Mouse (Mus musculus) C2C12 (cell line): Measurements from ENCODE around the gene Rwdd2a. TPM values are rescaled to one million over a fixed set of nuclear protein-coding genes. Genes with fewer than 3 reads are reported as not detected.

Source experiments
- H3K27me3 ChIP-seq: one replicate; pipeline ENCODE4 v1.6.1; 2011; ENCODE audit not compliant: control insufficient read depth, insufficient read depth, insufficient read length
- H3K36me3 ChIP-seq: one replicate; pipeline ENCODE4 v1.6.1; 2011; ENCODE audit not compliant: control insufficient read depth, insufficient read depth
- H3K4me3 ChIP-seq: one replicate; pipeline ENCODE4 v1.5.1; 2011; ENCODE audit warnings: mild to moderate bottlenecking, control low read depth; ENCODE audit not compliant: poor library complexity, insufficient read depth, severe bottlenecking
- H3K79me2 ChIP-seq: one replicate; pipeline ENCODE4 v1.6.1; 2011; ENCODE audit not compliant: control insufficient read depth, insufficient read depth
- H3K79me3 ChIP-seq: one replicate; pipeline ENCODE4 v1.6.1; 2011; ENCODE audit warnings: low read depth, control low read depth
- H3ac ChIP-seq: one replicate; pipeline ENCODE3; 2011; ENCODE audit warnings: low read depth; ENCODE audit not compliant: control insufficient read depth, insufficient read length
- CEBPB ChIP-seq: IDR thresholded peaks from one replicate; pipeline ENCODE4 v1.6.1; 2011; ENCODE audit warnings: low read depth, mild to moderate bottlenecking, control low read depth, moderate library complexity
- CTCF ChIP-seq: IDR thresholded peaks from one replicate; pipeline ENCODE4 v1.5.1; 2011; ENCODE audit not compliant: control insufficient read depth, insufficient read depth, insufficient read length
- FOSL1 ChIP-seq: IDR thresholded peaks from one replicate; pipeline ENCODE4 v1.8.0; 2011; ENCODE audit warnings: mild to moderate bottlenecking, low read length; ENCODE audit not compliant: poor library complexity, insufficient read depth, severe bottlenecking
- MAX ChIP-seq: IDR thresholded peaks from one replicate; pipeline ENCODE4 v1.6.1; 2011; ENCODE audit warnings: mild to moderate bottlenecking, control low read depth
- MYOD1 ChIP-seq: IDR thresholded peaks from one replicate; pipeline ENCODE4 v1.6.1; 2011; ENCODE audit warnings: low read depth; ENCODE audit not compliant: control insufficient read depth, insufficient read length
- MYOG ChIP-seq: IDR thresholded peaks from one replicate; pipeline ENCODE4 v1.6.1; 2011; ENCODE audit not compliant: control insufficient read depth, insufficient read length; ENCODE audit errors: extremely low read depth
- USF1 ChIP-seq: IDR thresholded peaks from one replicate; pipeline ENCODE4 v1.6.1; 2011; ENCODE audit warnings: low read depth, mild to moderate bottlenecking, control low read depth, moderate library complexity
- polyA plus RNA-seq: library from polyadenylated mRNA; unstranded; fragments of >200 nt; fragmentation: generic; extraction: Trizol; gene quantifications from one replicate; pipeline ENCODE4 v1.2.1, GENCODE M21; 2012; ENCODE audit warnings: missing spikeins

The Rwdd2a gene
- polyA plus RNA-seq, 1 experiment, result 0.80 TPM

DNA sequence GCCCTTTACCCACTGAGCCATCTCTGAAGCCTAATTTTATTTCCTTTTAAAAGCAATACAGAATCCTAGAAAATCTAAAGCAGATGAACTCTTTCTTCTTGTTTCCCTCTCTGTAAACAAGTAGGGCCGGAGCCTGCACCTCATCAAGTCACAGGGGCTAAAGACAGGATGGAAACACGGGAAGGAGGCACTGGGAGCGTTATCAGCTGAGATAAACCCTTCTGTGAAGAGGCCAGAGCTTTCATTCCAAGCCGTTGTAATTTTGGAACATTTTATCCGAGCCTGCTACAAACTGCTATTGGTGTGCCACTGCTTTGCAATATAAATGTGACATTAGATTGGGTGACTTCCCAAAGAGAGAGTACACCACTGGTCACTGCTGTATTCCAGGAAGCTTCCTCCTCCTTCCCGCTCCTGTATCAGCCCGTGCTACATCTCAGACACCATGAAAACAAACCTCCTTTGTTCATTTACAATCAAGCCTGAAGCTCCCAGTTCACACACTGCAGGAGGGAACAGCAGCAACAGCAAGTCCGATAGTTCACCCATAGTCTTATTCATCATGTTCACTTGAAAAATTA is 28.0 kb downstream of the Rwdd2a start:
- Histone ChIP-seq H3K79me2 (no peaks in the 10 kb centered on the region), H3K79me3 (no peaks in the 10 kb centered on the region), H3K36me3 (peaks cover 29% of the 10 kb centered on the region), H3K4me3 (no peak overlapping the region), H3K27me3 (no peaks in the 10 kb centered on the region), H3ac (no peak overlapping the region)
- TF ChIP-seq CTCF (no peak), USF1 (no peak), MYOG (no peak), MYOD1 (no peak), CEBPB (no peak), MAX (no peak), FOSL1 (no peak)

- TF ChIP-seq MYOG (no peak), CTCF (no peak), MAX (no peak), MYOD1 (no peak), FOSL1 (no peak), USF1 (no peak), CEBPB (no peak)
- Histone ChIP-seq H3ac (no peak overlapping the region), H3K36me3 (peaks cover 13% of the 10 kb centered on the region), H3K79me3 (no peaks in the 10 kb centered on the region), H3K4me3 (no peak overlapping the region), H3K79me2 (no peaks in the 10 kb centered on the region), H3K27me3 (no peaks in the 10 kb centered on the region)
Measured at GRCm38 (mm10) chr9:86605776-86606175, 34.0 kb downstream of the Rwdd2a start.

DNA sequence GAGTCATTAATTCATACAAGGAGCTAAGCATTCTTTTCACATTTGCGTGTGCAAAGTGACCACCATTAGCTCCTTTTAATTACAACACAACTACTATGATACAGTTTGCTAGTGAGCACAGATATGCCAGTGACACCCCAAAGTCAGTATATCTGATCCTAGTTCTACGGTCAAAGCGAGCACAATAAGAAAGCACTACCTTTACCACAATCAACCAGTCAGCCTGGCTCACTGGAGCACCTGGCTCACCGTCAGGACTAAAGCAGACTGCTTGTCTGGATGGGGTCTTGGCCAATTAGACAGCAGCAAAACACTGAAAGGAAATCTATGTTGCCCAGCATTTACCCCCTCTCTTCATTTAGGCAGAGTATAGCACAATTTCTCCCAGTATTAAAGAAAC is 40.3 kb downstream of the Rwdd2a start:
- Histone ChIP-seq H3ac (no peak overlapping the region), H3K36me3 (peaks cover 36% of the 10 kb centered on the region), H3K27me3 (no peaks in the 10 kb centered on the region), H3K79me2 (no peaks in the 10 kb centered on the region), H3K79me3 (no peaks in the 10 kb centered on the region), H3K4me3 (no peak overlapping the region)
- no peak for TF ChIP-seq MYOD1
- TF ChIP-seq MYOG, result no peak
- TF ChIP-seq MAX, result no peak
- no peak for TF ChIP-seq USF1
- no peak for TF ChIP-seq CEBPB
- no peak for TF ChIP-seq FOSL1
- TF ChIP-seq CTCF, result no peak

DNA sequence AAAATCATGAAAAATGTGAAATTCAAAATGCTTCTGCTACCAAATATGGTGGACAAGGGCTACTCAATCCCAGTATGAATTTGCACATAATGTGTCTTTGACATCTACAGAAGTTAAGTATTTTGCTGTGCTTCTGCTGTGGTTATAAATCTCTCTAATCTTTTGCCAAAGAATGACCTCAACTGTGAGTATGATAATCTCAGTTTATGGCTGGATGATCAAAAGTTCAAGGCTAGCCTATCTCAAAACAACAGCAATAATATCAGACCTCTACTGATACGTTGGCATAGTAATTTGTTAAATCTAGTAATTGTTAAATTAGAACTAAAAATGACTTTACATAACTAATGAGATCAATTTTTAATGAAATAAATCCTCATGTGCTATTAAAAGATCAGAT is 44.0 kb downstream of the Rwdd2a start:
- Histone ChIP-seq H3ac (no peak overlapping the region), H3K79me2 (no peaks in the 10 kb centered on the region), H3K27me3 (no peaks in the 10 kb centered on the region), H3K79me3 (no peaks in the 10 kb centered on the region), H3K36me3 (peaks cover 49% of the 10 kb centered on the region), H3K4me3 (no peak overlapping the region)
- TF ChIP-seq USF1 (no peak), CEBPB (no peak), FOSL1 (no peak), MYOD1 (no peak)

GRCm38 (mm10) chr9:86617837-86618492 is 46.2 kb downstream of the Rwdd2a start:
- peaks cover 43% of the 10 kb centered on the region for H3K36me3 ChIP-seq
- TF ChIP-seq MAX (no peak), CEBPB (no peak), USF1 (no peak)
- peaks cover 10% of the 10 kb centered on the region for H3K79me2 ChIP-seq
- H3K27me3 ChIP-seq, result no peaks in the 10 kb centered on the region
- H3ac ChIP-seq, result no peak overlapping the region
- H3K4me3 ChIP-seq, result no peak overlapping the region
- no peaks in the 10 kb centered on the region for H3K79me3 ChIP-seq

DNA sequence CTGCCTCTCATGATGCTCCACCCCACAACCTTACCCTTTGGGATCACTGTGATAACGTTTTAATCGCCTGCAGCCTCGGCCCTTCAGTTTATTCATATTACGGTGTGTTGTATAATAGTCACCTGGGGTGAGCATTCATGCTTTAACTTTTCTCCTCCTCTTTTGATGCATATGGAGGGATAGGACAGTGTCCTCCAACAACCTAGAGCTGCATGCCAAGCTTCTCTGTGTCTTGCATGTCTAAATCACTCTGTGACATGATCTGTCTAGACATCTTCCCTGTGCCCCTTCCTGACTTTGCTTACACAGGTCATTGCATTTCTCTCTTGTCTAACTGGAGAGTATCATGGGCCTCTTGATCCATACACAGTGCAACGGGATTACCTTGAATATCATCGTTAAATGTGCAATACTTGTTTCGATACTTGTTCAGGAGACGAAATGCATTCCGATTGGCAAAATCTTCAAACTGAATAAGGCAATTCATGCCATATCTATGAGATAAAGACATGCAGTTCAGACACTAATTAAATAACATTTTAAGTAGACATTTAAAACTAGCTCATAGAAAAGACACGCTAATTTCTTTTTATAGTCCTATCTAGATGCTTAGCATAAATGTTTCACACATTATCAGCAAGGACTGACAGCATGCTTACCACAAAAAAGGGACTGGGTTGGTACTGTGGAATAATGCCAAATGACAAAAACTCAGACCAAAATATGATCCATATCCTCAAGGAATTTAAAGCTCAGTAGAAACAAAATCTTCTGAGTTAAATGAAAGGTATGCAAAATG is 47.7 kb downstream of the Rwdd2a start:
- H3ac ChIP-seq, result no peak overlapping the region
- no peak for TF ChIP-seq MYOD1
- no peak for TF ChIP-seq CEBPB
- TF ChIP-seq FOSL1, result no peak
- H3K36me3 ChIP-seq, result peaks cover 31% of the 10 kb centered on the region
- H3K79me3 ChIP-seq, result no peaks in the 10 kb centered on the region
- H3K4me3 ChIP-seq, result no peak overlapping the region
- peaks cover 11% of the 10 kb centered on the region for H3K79me2 ChIP-seq
- no peaks in the 10 kb centered on the region for H3K27me3 ChIP-seq
